Mouse (Mus musculus) B cell, adult 2 months (primary cell): ENCODE measurements around the gene Mt1.
"Not testable (repeated sequence)": the region's sequence is repeated elsewhere in the genome, so short reads cannot be mapped to it uniquely, and the experiment has no call there.

Experiments
- DNase-seq, 2 experiments: peaks; one replicate each; pipeline ENCODE4 v3.0.0; 2022

The Mt1 gene

DNA sequence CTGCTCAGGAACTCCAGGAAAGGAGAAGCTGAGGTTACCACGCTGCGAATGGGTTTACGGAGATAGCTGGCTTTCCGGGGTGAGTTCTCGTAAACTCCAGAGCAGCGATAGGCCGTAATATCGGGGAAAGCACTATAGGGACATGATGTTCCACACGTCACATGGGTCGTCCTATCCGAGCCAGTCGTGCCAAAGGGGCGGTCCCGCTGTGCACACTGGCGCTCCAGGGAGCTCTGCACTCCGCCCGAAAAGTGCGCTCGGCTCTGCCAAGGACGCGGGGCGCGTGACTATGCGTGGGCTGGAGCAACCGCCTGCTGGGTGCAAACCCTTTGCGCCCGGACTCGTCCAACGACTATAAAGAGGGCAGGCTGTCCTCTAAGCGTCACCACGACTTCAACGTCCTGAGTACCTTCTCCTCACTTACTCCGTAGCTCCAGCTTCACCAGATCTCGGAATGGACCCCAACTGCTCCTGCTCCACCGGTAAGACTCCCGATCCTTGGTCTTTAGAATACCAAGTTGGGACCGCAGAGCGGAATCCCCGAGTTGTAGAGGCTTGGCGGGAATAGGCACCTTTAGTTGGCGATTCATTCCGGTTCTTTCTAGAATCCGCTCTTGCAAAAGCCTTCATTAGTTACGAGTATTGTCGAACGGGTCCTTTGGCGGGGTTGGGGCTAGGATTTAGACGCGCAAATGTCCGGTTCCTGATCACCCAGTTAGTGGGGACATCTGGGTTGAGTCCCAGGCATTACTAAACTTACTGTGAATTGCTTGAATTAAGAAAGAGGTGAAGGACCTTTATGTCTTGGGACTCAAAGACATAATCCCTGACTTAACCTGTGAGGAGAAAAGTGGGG is at the start of gene Mt1:
Mt1 (plus strand) TSS at position 226 of the 856 bp plus-strand sequence.
- DNase-seq: peak; percentile 70 to 71

DNA sequence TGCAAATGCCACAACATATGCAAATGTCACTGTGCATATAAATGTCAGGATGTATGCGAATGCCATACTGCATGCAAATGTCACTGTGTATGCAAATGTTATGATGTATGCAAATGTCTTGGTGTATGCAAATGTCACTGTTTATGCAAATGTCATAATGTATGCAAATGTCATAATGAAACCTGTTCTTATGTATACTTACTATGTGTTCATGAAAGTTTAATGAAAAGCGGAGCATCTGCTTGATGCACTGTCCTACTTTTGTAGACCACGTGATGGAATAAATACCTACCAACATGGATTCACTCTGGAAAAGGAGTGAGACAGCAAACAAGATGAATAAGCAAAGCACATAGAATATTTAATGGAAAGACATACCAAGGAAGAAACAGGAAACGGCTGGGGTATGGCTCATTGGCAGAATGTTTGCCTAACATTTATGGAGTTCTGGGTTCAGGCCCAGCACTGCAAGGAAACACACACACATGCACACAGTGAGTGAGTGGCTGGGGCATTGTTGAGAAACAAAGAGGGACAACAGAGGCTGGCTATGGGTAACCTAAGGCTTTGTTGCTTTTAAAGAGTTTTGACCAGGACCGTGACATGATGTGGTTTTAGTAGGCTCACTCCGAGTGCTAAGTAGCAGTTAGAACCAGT is 49.6 kb upstream of the Mt1 start:
- no peak for DNase-seq

DNA sequence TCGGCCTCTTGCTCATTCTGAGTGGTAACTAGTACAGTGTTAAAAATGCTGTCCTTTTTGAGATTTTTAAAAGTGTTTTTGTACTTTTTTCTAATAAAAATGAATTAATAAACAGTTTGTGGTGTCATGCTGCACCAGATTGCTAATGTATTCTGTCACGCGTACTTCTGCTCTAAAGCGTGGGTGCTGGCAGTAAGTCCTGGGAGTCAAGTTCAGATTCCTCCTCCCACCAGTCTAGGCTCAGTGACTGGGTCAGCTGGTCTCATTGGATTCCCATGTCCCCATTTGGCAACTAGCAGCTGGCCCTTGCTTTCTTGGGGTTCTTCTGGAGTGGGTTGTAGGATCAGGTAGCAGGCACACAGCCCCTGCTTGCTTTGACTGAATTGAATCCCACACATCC is 48.8 kb upstream of the Mt1 start:
- no peak for DNase-seq

DNA sequence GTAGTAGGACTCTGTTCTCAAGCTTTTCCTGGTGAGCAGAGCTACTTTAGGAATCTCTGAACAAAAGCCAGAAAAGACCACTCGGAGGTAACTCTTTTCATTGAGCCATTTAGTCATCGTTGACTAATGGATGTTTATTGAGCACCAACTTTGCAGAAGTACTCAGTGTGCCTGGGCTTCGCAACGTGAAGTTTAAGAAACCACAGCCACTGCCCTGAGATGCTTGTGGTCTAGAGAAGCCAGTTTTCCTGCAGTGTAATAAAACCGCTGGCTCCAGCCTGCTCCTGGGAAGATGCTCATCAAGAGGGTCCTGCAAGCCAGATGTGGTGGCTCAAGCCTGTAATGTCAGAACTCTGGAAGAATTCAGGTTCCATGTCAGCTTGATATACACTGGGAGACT is 46.8 kb upstream of the Mt1 start:
- no peak for DNase-seq

DNA sequence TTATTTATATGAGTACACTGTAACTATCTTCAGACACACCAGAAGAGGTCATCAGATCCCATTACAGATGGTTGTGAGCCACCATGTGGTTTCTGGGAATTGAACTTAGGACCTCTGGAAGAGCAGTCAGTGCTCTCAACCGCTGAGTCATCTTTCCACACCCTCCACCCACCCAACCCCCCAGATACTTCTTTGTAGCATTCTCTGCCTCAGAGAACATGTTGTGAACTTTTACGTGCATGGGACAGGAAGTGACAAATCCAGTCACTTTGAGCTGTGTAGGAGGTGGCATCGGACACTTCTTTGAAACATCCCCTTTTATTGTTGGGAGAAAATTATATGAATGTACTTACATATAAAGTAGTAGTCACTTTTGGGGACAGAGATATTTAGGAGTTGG is 44.3 kb upstream of the Mt1 start:
- not testable (repeated sequence) for DNase-seq

DNA sequence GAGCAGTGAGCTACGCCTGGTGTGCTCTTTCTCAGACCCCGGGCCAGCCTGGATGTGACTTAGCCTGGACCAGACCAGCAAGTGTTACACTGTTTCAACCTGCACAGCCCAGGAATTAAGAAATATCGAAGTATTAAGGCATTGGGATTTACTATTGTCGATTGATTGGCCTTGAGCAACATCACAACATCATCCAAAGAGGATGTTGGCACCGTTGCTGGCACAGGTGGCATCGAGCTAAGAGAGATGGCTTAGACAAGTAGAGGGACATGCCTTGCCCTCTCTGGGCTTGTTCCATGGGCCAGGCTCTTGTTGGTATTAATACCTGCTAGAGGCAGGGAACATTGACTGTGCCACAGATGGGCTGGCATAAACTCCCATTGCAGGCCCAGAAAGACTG is 43.3 kb upstream of the Mt1 start:
- no peak for DNase-seq

DNA sequence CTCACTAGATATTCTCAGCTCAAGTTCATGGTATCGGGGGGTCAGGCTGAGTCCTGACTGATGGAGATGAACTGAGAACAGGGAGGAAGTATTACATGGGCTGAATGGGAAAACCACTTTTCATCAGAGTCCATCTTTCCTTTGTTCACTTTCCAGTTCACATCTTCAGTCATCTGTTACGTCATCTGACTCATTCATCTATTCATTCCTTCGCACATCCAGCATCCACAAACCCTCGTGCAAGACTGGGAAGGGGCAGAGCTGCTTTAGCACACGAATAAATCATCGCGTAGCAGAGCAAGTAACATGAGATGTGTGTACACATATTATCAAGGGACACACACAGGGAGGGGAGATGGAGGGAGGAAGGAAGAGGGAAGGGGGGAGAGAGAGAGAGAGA is 42.7 kb upstream of the Mt1 start:
- no peak for DNase-seq

DNA sequence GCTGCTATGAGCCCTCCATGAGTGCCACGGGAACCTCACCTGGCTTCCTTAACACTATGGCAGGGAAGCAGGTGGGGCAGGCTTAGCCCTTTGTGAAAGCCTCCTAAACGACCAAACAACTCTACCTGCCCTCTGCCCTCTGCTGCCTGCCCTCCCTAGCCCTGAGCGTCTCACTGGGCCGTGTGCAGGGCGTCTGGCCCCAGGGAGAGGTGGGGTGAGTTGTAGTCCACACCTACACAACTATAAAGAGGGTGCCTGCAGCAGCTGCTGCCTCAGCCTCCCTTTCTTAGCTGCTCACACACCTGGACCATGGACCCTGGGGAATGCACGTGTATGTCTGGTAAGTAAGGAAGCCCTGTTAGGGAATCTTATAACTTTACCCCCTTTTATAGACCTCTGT is 41.9 kb upstream of the Mt1 start, which contains the start of gene Mt4:
Mt4 (plus strand) TSS at position 265 of the 400 bp plus-strand sequence.
- DNase-seq: no peak

DNA sequence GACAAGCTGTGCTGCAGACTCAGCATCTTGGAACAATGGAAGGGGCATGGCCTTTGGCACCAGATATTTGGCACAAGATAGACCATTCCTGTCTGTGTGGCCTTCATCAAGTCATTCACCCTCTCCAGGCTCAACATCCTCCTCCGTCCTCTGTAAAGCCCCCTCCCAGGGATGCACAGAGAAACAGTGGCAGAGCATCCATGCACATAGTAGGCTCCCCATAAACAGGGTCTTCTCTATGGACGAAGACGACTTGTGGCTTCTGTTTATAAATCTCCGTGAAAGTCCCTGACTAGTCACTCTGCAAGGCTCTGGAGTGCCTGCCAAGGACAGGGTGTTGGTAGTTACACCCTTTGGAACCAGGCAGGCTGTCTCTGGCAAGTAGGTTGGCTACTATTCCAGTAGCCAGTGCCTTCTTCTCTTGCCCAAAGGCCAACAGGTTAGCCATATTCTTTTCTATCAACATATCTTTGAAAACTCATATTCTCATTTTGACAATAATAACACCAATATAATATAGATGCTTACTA is 38.6 kb upstream of the Mt1 start:
- DNase-seq: no peak

DNA sequence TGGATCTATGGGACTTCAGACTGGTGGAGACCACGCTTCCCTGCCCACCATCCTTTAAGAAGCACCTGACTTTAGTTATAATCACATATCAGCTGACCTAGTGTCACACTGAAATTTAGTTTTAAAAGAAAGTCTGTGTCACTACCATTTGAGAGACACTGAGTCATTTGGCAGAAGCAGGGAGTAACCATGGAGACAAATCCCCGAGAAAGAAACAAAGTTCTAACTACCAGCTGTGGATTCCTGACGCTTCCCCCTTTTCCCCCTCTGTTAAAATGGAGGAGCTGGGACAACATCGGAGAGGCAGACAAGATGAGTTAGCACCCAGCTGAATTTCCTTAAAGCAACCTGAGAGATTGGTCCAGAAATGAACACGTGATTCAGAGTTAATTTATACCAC is 30.6 kb upstream of the Mt1 start:
- no peak for DNase-seq

DNA sequence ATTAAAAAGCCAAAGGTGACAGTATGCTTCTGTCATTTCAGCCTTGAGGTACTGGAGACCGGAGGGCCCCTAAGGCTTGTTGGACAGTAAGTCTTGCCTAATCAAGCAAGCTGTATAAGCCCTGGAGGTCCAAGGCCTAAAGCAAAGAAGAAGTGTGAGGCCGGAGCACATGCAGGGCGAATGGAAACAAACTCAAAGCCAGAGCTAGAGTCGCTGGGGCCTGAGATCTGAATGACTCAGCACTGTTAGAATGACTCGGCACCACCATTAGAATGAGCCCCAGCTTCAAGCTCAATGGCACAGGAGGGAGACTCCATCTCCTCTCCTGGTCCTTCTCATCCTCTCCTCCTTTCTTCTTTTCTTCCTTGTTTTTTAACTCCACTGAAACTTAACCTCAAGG is 28.0 kb upstream of the Mt1 start:
- DNase-seq: no peak

DNA sequence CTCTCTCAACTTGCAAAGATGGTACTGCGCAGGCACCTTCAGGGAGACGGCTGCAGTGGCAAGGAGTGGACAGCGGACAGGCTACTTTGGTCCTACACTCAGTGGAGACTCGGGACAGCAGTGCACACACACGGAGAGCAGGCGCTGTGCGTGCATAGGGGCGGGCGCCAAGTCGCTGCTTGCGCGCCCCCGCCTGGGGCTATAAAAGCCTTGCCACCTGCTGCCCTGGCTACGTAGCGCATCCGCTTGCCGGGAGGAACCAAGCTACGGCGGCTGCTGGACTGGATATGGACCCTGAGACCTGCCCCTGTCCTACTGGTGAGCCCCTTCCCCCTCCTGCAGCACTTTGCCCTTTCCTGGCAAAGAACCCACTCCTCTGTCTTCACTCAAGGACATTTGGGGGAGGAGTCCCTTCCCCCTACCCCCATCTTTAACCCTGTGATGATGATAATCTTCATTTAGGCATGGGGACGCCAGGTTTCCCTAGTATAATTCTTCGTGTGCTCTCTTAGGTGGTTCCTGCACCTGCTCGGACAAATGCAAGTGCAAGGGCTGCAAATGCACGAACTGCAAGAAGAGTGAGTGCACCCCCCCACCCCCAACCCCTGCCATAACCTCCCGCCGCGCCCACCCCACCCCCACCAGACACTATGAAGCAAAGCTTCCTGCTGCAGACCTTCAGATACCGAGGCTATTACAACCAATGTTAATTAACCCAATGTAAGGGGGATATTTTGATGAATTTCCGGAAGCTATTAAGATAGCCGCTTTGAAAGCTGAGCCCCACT is 26.2 kb upstream of the Mt1 start, which contains the start of gene Mt3:
Mt3 (plus strand) TSS at position 95 of the 788 bp plus-strand sequence.
- DNase-seq: no peak

DNA sequence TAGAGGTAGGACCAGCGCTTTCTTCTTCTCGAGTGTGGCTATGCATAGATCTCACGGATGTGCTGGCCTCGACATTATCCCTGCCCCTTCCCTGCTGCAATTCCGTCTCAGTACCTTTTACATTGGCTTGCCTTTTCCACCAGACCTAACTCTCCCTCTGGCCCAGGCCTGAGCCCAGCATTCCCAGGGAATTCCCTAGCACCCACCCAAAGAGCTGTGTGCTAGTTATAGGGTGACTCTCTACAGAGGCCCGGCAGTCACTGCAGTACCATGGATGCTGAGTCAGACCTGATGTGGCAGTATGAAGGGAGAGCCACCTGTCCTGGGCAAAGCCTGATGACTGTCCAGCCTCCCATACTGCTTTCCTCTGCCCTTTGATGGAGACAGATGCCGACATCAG is 25.4 kb upstream of the Mt1 start:
- DNase-seq: no peak

DNA sequence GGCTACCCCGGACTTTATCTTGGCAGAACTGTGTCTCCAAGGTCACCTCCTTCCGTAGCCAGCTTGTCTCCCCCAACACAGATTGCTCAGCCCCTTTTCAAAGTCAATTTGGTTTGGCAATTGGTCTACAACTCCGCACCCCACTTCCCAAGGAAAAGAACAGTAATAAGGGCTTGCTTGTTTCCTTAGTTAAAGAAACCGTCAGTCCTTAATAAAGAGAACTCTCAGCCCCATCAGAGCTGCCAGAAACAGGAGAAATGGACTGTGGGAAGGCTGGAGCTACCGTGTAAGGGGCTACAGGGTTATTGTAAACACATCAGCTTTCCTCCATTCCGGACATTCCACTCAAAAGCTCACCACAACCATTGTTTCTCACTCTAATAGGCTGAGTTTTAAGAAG is 24.3 kb upstream of the Mt1 start:
- no peak for DNase-seq

DNA sequence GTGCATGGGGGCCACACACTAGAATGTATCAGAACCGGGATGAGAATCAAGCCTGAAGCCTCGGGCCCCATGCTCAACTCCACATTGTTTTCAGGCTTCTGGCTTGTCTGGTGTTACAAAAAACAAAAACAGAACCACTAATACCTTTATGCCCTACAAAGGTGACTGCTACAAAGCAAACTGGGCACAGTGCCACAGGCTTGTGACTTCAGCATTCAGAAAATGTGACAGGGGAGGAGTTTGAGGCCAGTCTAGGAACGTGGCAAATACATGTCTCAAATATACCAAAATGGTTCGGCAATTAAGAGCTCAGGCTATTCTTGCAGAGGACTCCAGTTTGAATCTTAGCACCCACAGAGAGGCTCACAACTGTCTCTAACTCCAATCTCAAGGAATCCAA is 22.8 kb upstream of the Mt1 start:
- no peak for DNase-seq

DNA sequence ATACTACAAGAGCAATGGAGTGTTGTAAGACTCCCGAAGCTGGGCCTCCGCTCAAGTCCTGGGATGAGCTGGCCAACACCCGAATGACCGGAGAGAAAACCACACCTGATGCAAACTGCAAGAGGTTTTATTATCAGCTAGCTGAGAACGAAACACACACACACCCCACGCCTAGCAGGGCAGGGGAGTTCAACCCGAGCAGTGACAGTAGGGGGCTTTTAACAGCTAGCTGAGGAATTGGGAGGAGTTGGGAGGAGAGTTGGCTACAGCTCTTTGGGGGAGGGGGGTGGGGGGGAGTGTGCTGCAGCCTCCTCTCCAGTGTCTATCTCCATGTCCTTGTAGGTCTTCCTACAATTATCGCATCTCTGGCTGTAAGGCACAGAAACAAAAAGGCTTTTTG is 13.1 kb upstream of the Mt1 start:
- not testable (repeated sequence) for DNase-seq

DNA sequence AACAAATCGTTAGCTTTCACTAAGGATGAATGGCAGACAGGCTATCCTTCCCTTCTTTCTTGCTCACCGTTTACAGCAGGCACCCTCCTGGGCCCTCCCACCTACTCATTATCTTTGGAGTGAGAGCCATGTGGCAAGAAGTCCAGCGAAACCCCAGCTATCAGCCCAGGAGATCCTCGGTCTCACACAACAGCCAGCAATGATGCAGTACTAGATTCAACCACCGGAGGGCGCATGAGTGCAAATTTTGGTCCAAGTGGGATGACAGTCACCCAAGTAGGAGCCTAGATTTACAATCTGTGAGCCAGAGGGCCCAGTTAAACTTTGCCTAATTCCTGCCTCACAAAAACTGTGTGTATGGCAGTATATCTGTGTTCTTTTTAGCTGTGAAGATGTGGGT is 11.6 kb upstream of the Mt1 start:
- DNase-seq: peak; percentile 91 to 92

DNA sequence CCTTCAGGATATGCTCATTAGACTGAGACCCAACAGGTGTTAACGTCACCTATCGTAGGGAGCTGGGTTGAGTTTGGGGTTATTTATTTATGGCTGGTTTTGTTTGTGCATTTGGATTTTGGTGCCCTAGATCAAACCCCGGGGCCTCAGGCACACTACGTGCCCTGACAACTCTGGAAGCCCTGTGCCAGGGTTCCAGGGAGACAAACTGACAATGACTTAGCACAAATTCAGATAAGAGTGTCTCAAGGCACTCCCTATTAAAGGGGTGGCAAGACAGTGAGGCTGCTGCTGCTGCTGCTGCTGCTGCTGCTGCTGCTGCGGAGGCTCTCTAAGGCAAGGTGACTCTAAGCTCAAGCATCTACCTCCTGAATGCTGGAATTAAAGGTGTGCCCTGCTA is 9.3 kb upstream of the Mt1 start:
- no peak for DNase-seq

DNA sequence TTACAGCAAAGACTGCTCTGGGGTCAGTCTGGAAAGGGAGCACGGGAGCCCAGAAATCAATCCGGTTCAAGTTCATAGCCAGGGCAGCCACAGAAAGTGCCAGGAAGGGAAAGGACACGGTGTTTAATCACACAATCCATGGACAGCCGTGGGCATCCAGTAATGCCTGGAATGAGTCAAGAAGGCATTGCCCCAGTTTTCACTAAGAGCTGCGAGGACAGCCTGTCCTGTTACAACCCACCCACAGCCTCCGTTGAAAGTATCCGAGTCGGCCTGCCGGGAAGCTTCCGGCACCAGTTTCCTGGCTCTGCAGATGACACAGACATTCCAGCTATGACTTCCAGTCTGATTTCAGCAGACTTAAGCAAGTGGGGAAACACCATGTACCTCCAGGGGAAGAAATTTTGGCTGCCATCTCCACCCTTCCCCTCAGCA is 7.5 kb upstream of the Mt1 start:
- no peak for DNase-seq

DNA sequence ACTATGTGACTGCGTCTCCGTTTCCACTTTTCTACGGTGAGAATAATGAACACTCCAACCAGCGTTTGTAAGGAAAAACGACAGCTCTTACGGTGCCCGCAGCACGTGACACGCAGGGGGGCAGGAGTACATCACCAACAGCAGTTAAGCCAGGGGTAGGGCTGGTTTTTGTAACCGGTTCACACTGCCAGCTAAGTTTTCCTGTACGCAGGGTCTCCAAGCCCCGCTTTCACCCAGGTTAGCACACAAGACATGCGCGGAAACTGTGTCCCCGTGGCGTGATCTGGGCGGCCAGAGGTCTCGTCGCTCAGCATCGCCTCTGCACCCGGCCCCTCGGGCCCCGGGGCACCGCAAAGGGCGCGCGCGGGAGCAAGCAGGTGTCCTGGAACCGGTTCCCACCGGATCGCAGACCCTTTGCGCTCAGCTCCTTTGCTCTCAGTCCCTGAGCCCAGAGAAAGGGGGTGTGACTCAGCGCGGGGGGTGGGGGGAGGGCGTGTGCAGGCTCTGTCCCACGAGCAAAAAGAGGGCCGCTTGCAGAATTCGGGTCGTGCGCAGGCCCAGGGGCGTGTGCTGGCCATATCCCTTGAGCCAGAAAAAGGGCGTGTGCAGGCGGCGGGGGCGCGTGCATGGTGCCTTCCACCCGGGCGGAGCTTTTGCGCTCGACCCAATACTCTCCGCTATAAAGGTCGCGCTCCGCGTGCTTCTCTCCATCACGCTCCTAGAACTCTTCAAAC is 6.6 kb upstream of the Mt1 start, which contains the start of gene Mt2:
Mt2 (plus strand) TSS at position 590 of the 734 bp plus-strand sequence.
- DNase-seq: peak; percentile 23 to 33

DNA sequence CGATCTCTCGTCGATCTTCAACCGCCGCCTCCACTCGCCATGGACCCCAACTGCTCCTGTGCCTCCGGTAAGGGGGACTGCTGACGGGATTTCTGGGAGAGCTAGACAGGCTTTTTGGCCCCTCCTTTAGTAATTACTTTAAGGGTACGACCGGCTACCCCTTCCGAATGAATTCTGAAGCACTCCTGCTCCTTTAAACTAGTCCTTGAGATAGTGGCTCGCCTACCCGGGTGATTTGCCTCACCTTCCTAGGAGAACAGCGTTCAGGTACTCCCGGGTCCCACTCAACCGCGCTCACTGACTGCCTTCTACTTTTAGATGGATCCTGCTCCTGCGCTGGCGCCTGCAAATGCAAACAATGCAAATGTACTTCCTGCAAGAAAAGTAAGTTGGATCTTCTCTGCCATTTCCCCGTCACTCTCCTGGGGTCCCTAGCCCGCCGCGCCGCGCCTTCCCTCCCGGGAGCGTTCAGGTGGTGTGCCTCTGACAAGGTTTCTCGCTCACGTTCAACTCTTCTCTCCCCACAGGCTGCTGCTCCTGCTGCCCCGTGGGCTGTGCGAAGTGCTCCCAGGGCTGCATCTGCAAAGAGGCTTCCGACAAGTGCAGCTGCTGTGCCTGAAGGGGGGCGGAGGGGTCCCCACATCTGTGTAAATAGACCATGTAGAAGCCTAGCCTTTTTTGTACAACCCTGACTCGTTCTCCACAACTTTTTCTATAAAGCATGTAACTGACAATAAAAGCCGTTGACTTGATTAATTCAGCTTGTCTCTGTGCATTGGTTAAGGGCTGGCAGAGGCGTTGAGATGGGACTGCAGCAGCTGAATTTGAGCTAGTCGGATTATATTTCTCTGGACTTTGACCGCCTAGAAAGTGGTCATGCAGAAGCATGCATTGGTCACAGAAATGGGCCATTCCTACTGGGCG is 5.8 kb upstream of the Mt1 start:
- no peak for DNase-seq
